ENCODE assay signal across 28 mouse cellular contexts in the genomic region with DNA sequence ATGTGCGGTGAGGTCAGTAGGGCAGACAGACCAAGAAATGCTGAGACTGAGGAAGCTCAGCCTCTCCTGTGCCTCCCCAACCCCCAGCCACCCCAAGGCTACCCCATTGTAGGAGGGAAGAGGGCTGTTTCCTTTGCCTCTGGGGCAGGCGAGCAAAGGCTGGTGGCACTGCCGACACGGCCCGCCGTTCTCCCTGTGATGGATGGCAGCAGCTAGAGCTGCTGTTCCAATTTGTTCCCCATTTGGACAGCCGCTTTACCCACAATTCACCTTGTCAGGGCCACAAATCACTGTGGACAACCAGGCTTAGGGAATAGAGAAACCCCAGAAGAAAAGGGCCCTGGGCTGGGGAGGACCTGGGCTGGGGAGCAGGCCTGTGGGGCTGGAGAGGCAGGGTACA. TPM values are rescaled to one million over a fixed set of nuclear protein-coding genes. Genes with fewer than 3 reads are reported as not detected.
A peak's percentile ranks its signal among the peaks of the same experiment; 100 is the strongest.
DNase-seq lines count a peak whose midpoint lies in the region; ATAC-seq lines count a peak whose summit lies in the region.
"Had no signal": no experiment of that assay in that cellular context is flagged by ENCODE, and none has a peak within 500 bp of the region (broad histone marks: within the 10 kb centered on the region; RNA-seq: fewer than 3 reads in every experiment).

No protein-coding gene starts in this region.

- DNase-seq in embryo, embryonic 10 days (ENCODE audit: low spot score) = peak; percentile 35
- DNase-seq in embryo, embryonic 11 days = no peak
- no peak for DNase-seq in midbrain, embryonic 14.5 days
- DNase-seq in mesoderm, embryonic 11.5 days (ENCODE audit: low read depth, low spot score) = peak; percentile 54
- no peak for DNase-seq in kidney, postnatal 14 days
- no peak for DNase-seq in MN1 (ENCODE audit: low spot score)
- DNase-seq: adrenal gland, postnatal 14 days; cerebellum, adult 11 months; cerebellum, adult 9-11 months; gastrocnemius, adult 2 months; heart, postnatal 10 days; kidney, adult 18-20 months; kidney, postnatal 36 days; lung, embryonic 14.5 days; lung, postnatal 14 days had no signal

- 0 out of 2 replicates have a peak overlapping the region, but pooled peaks have one; percentile 6 for H3K9ac ChIP-seq in midbrain, embryonic 13.5 days (replicated peaks)
- H3K9ac ChIP-seq in midbrain, embryonic 14.5 days (replicated peaks; ENCODE audit: low read length) = no peak overlapping the region
- H3K9ac ChIP-seq: embryonic facial prominence, embryonic 12.5 days; heart, embryonic 13.5 days; hindbrain, embryonic 12.5 days; kidney, embryonic 15.5 days; limb, embryonic 12.5 days; liver, embryonic 15.5 days; lung, embryonic 14.5 days; stomach, embryonic 15.5 days had no signal

- 92% methylated on average over 7 of the region's 7 CpGs for WGBS in midbrain, embryonic 13.5 days
- 79% methylated on average over 7 of the region's 7 CpGs for WGBS in midbrain, embryonic 14.5 days

- no peak for ATAC-seq in midbrain, embryonic 13.5 days
- no peak for ATAC-seq in midbrain, embryonic 14.5 days (ENCODE audit: low FRiP score, low TSS enrichment)
- ATAC-seq: forebrain, embryonic 14.5 days had no signal

- H3K27ac ChIP-seq in midbrain, embryonic 13.5 days = no peak overlapping the region
- no peak overlapping the region for H3K27ac ChIP-seq in midbrain, embryonic 14.5 days (replicated peaks; ENCODE audit: low read depth, low read length)
- H3K27ac ChIP-seq: embryonic facial prominence, embryonic 12.5 days; gastrocnemius, adult 2 months; heart, embryonic 13.5 days; hindbrain, embryonic 12.5 days; kidney, embryonic 15.5 days; layer of hippocampus, adult 2 months; left cerebral cortex, adult 2 months; limb, embryonic 12.5 days; liver, embryonic 15.5 days; stomach, embryonic 15.5 days had no signal

- no peak overlapping the region for H3K4me3 ChIP-seq in midbrain, embryonic 13.5 days (replicated peaks)
- no peak overlapping the region for H3K4me3 ChIP-seq in midbrain, embryonic 14.5 days (replicated peaks; ENCODE audit: low read depth, low read length)
- H3K4me3 ChIP-seq: embryonic facial prominence, embryonic 12.5 days; gastrocnemius, adult 2 months; heart, embryonic 13.5 days; hindbrain, embryonic 12.5 days; kidney, embryonic 15.5 days; layer of hippocampus, adult 2 months; left cerebral cortex, adult 2 months; limb, embryonic 12.5 days; liver, embryonic 15.5 days; midbrain, embryonic 10.5 days; myocyte; stomach, embryonic 15.5 days had no signal

- no peaks in the 10 kb centered on the region for H3K36me3 ChIP-seq in midbrain, embryonic 13.5 days
- no peaks in the 10 kb centered on the region for H3K36me3 ChIP-seq in midbrain, embryonic 14.5 days (ENCODE audit: control insufficient read depth, insufficient read depth, low read length)
- H3K36me3 ChIP-seq: embryonic facial prominence, embryonic 12.5 days; heart, embryonic 13.5 days; hindbrain, embryonic 12.5 days; kidney, embryonic 15.5 days; limb, embryonic 12.5 days; liver, embryonic 15.5 days; midbrain, embryonic 10.5 days; stomach, embryonic 15.5 days had no signal

- H3K9me3 ChIP-seq in midbrain, embryonic 13.5 days = no peaks in the 10 kb centered on the region
- no peaks in the 10 kb centered on the region for H3K9me3 ChIP-seq in midbrain, embryonic 14.5 days (ENCODE audit: control insufficient read depth, low read length)
- H3K9me3 ChIP-seq: hindbrain, embryonic 12.5 days; kidney, embryonic 15.5 days; liver, embryonic 15.5 days; midbrain, embryonic 10.5 days; stomach, embryonic 15.5 days had no signal

- H3K4me2 ChIP-seq in midbrain, embryonic 13.5 days (replicated peaks) = no peak overlapping the region
- no peak overlapping the region for H3K4me2 ChIP-seq in midbrain, embryonic 14.5 days (ENCODE audit: low read length)
- H3K4me2 ChIP-seq: embryonic facial prominence, embryonic 12.5 days; heart, embryonic 13.5 days; hindbrain, embryonic 12.5 days; kidney, embryonic 15.5 days; limb, embryonic 12.5 days; liver, embryonic 15.5 days; lung, embryonic 14.5 days; stomach, embryonic 15.5 days had no signal

- H3K27me3 ChIP-seq in midbrain, embryonic 13.5 days = no peaks in the 10 kb centered on the region
- H3K27me3 ChIP-seq in midbrain, embryonic 14.5 days (ENCODE audit: control insufficient read depth, insufficient read depth, low read length) = no peaks in the 10 kb centered on the region
- H3K27me3 ChIP-seq: embryonic facial prominence, embryonic 12.5 days; hindbrain, embryonic 12.5 days; liver, embryonic 15.5 days; stomach, embryonic 15.5 days had no signal

- H3K4me1 ChIP-seq in midbrain, embryonic 13.5 days (replicated peaks) = peaks cover 8% of the 10 kb centered on the region
- no peaks in the 10 kb centered on the region for H3K4me1 ChIP-seq in midbrain, embryonic 14.5 days (ENCODE audit: control insufficient read depth, insufficient read depth, low read length)
- H3K4me1 ChIP-seq: embryonic facial prominence, embryonic 12.5 days; heart, embryonic 13.5 days; kidney, embryonic 15.5 days; liver, embryonic 15.5 days; stomach, embryonic 15.5 days had no signal

RNA-seq across cellular contexts. Expression of a gene that starts 51.5 kb away (rescaled TPM):
- 16.5 and 24.0 TPM in 2 replicates for polyA plus RNA-seq in midbrain, embryonic 13.5 days (2015; fragmentation: Nextera tagmentation; extraction: Ambion mirVana)
- polyA plus RNA-seq in midbrain, embryonic 14.5 days (2014; fragmentation: Nextera tagmentation; extraction: Ambion mirVana) = 20.8 and 30.7 TPM in 2 replicates

Comparison
In these comparisons a context has a peak if more than half of its experiments do, and no peak if none do; other contexts are left out.
1. DNase-seq: peak in embryo, embryonic 10 days (single experiment) and mesoderm, embryonic 11.5 days (single experiment); none in embryo, embryonic 11 days (single experiment), midbrain, embryonic 14.5 days (single experiment), kidney, postnatal 14 days (single experiment) and MN1 (single experiment).